Mouse (Mus musculus) adrenal gland, adult (tissue): ENCODE results near the gene Lcmt2.
"Not testable (repeated sequence)": the region's sequence is repeated elsewhere in the genome, so short reads cannot be mapped to it uniquely, and the experiment has no call there.

Experiments used
- DNase-seq, 2 experiments: peaks; one replicate each; pipeline ENCODE4 v3.0.0; 2022 to 2023; ENCODE audit warnings: low spot score in 1 of 2; ENCODE audit not compliant: inconsistent age in 2 of 2

The Lcmt2 gene

GRCm38 (mm10) chr2:121140018-121140882 lies at the start of gene Lcmt2, which contains the start of gene Adal:
TSS of gene Lcmt2 (minus strand) at chr2:121140653.
TSS of gene Adal (plus strand) at chr2:121140428.
- peak; percentile 94 to 99 for DNase-seq

- DNase-seq, result peak in 1 of 2 experiments; percentile 43
Observed at GRCm38 (mm10) chr2:121188530-121188929, 48.1 kb upstream of the Lcmt2 start.

GRCm38 (mm10) chr2:121184142-121184541 lies 43.7 kb upstream of the Lcmt2 start:
- DNase-seq, result no peak

- DNase-seq, result no peak
Observed at GRCm38 (mm10) chr2:121183431-121183830, 43.0 kb upstream of the Lcmt2 start.

- no peak for DNase-seq
Observed at GRCm38 (mm10) chr2:121178828-121179479, 38.5 kb upstream of the Lcmt2 start.

- peak; percentile 92 to 97 for DNase-seq
Observed at GRCm38 (mm10) chr2:121170980-121171742, 30.7 kb upstream of the Lcmt2 start, which contains the start of gene Zscan29. TSS of gene Zscan29 (minus strand) at chr2:121171125.

GRCm38 (mm10) chr2:121170481-121170971 lies 30.1 kb upstream of the Lcmt2 start, which contains the start of gene Tubgcp4:
TSS of gene Tubgcp4 (plus strand) at chr2:121170654.
- DNase-seq, result peak; percentile 72 to 91

- peak; percentile 50 to 85 for DNase-seq
Observed at GRCm38 (mm10) chr2:121169902-121170301, 29.4 kb upstream of the Lcmt2 start.

GRCm38 (mm10) chr2:121169173-121169572 lies 28.7 kb upstream of the Lcmt2 start:
- DNase-seq, result peak in 1 of 2 experiments; percentile 43

- no peak for DNase-seq
Observed at GRCm38 (mm10) chr2:121153100-121153499, 12.6 kb upstream of the Lcmt2 start.

- no peak for DNase-seq
Observed at GRCm38 (mm10) chr2:121149679-121150078, 9.2 kb upstream of the Lcmt2 start.

- no peak for DNase-seq
Observed at GRCm38 (mm10) chr2:121142415-121142814, 2.0 kb upstream of the Lcmt2 start.

- peak in 1 of 2 experiments; percentile 44 for DNase-seq
Observed at GRCm38 (mm10) chr2:121141216-121142035, 973 bp upstream of the Lcmt2 start.

- DNase-seq, result peak; percentile 46 to 81
Observed at GRCm38 (mm10) chr2:121139266-121140017, 1.0 kb downstream of the Lcmt2 start.

- no peak for DNase-seq
Observed at GRCm38 (mm10) chr2:121137371-121137770, 3.1 kb downstream of the Lcmt2 start.

- DNase-seq, result no peak
Observed at GRCm38 (mm10) chr2:121132822-121133221, 7.6 kb downstream of the Lcmt2 start.

GRCm38 (mm10) chr2:121128865-121129620 lies 11.4 kb downstream of the Lcmt2 start:
- peak; percentile 24 to 81 for DNase-seq

GRCm38 (mm10) chr2:121127536-121127935 lies 12.9 kb downstream of the Lcmt2 start:
- DNase-seq, result no peak

GRCm38 (mm10) chr2:121126302-121126701 lies 14.2 kb downstream of the Lcmt2 start:
- not testable (repeated sequence) for DNase-seq
